Mouse (Mus musculus): Measurements from ENCODE around the gene Timp1. TPM values are rescaled to one million over a fixed set of nuclear protein-coding genes. Genes with fewer than 3 reads are reported as not detected.
A peak's percentile ranks its signal among the peaks of the same experiment; 100 is the strongest.

Timp1 gene
- polyA plus RNA-seq (2012; rRNA removed), result 14.6 and 15.3 TPM in 2 replicates

- Histone ChIP-seq H3K4me3 (replicated peaks; ENCODE audit: extremely low read depth, low read depth, low read length) (peak within 1 kb of the TSS; percentile 32), H3K4me1 (ENCODE audit: control insufficient read depth, insufficient read depth, low read length) (no peaks in the 10 kb centered on the region; the same call in 1 of the 2 replicates)
- TF ChIP-seq POLR2A (IDR thresholded peaks at IDR 0.05; ENCODE audit: borderline replicate concordance, extremely low read depth, low read depth, low read length), result no peak
- WGBS, result 28% methylated on average over 18 of the region's 18 CpGs
- no peak for DNase-seq
These were observed at the start of gene Timp1 for GRCm38 (mm10) chrX:20869962-20870513. Gene Timp1, plus strand, starts transcription at chrX:20870166.

GRCm38 (mm10) chrX:20828934-20829333, 41.0 kb upstream of the Timp1 start:
- no peak overlapping the region for H3K4me3 ChIP-seq (replicated peaks; ENCODE audit: extremely low read depth, low read depth, low read length)
- WGBS, result 23% methylated on average over 5 of the region's 5 CpGs
- DNase-seq, result peak; percentile 14
- TF ChIP-seq CTCF (IDR thresholded peaks at IDR 0.05; ENCODE audit: insufficient read depth, low read length) (no peak), POLR2A (IDR thresholded peaks at IDR 0.05; ENCODE audit: borderline replicate concordance, extremely low read depth, low read depth, low read length) (no peak)
- no peaks in the 10 kb centered on the region for H3K4me1 ChIP-seq (ENCODE audit: control insufficient read depth, insufficient read depth, low read length)

- WGBS, result 77% methylated on average over 3 of the region's 3 CpGs
- TF ChIP-seq CTCF (IDR thresholded peaks at IDR 0.05; ENCODE audit: insufficient read depth, low read length) (no peak), POLR2A (IDR thresholded peaks at IDR 0.05; ENCODE audit: borderline replicate concordance, extremely low read depth, low read depth, low read length) (no peak)
- no peak for DNase-seq
- Histone ChIP-seq H3K4me1 (ENCODE audit: control insufficient read depth, insufficient read depth, low read length) (peaks cover 5% of the 10 kb centered on the region; the same call in 1 of the 2 replicates), H3K4me3 (replicated peaks; ENCODE audit: extremely low read depth, low read depth, low read length) (no peak overlapping the region)
These were observed 22.7 kb upstream of the Timp1 start for GRCm38 (mm10) chrX:20847232-20847631.

- TF ChIP-seq POLR2A (IDR thresholded peaks at IDR 0.05; ENCODE audit: borderline replicate concordance, extremely low read depth, low read depth, low read length), result no peak
- no peak for TF ChIP-seq CTCF (IDR thresholded peaks at IDR 0.05; ENCODE audit: insufficient read depth, low read length)
- DNase-seq, result no peak
- Histone ChIP-seq H3K4me1 (ENCODE audit: control insufficient read depth, insufficient read depth, low read length) (peaks cover 5% of the 10 kb centered on the region; the same call in 1 of the 2 replicates), H3K4me3 (replicated peaks; ENCODE audit: extremely low read depth, low read depth, low read length) (no peak overlapping the region)
- 33% methylated on average over 2 of the region's 2 CpGs for WGBS
These were observed 22.1 kb upstream of the Timp1 start for GRCm38 (mm10) chrX:20847816-20848215.

GRCm38 (mm10) chrX:20848256-20848984, 21.5 kb upstream of the Timp1 start:
- 29% methylated on average over 42 of the region's 42 CpGs for WGBS
- H3K4me1 ChIP-seq (ENCODE audit: control insufficient read depth, insufficient read depth, low read length), result peaks cover 5% of the 10 kb centered on the region; the same call in 1 of the 2 replicates
- TF ChIP-seq CTCF (IDR thresholded peaks at IDR 0.05; ENCODE audit: insufficient read depth, low read length), result no peak
- peak; percentile 90; the same call in 1 of the 2 replicates for TF ChIP-seq POLR2A (IDR thresholded peaks at IDR 0.05; ENCODE audit: borderline replicate concordance, extremely low read depth, low read depth, low read length)
- DNase-seq, result peak; percentile 76
- peak overlapping the region; percentile 93 for H3K4me3 ChIP-seq (replicated peaks; ENCODE audit: extremely low read depth, low read depth, low read length)

GRCm38 (mm10) chrX:20853794-20854193, 16.2 kb upstream of the Timp1 start:
- WGBS, result 81% methylated on average over 7 of the region's 7 CpGs
- Histone ChIP-seq H3K4me1 (ENCODE audit: control insufficient read depth, insufficient read depth, low read length) (peaks cover 5% of the 10 kb centered on the region; the same call in 1 of the 2 replicates), H3K4me3 (replicated peaks; ENCODE audit: extremely low read depth, low read depth, low read length) (no peak overlapping the region)
- DNase-seq, result no peak
- no peak for TF ChIP-seq CTCF (IDR thresholded peaks at IDR 0.05; ENCODE audit: insufficient read depth, low read length)
- TF ChIP-seq POLR2A (IDR thresholded peaks at IDR 0.05; ENCODE audit: borderline replicate concordance, extremely low read depth, low read depth, low read length), result no peak

GRCm38 (mm10) chrX:20861453-20862104, 8.4 kb upstream of the Timp1 start:
- TF ChIP-seq CTCF (IDR thresholded peaks at IDR 0.05; ENCODE audit: insufficient read depth, low read length) (no peak), POLR2A (IDR thresholded peaks at IDR 0.05; ENCODE audit: borderline replicate concordance, extremely low read depth, low read depth, low read length) (no peak)
- no peak for DNase-seq
- H3K4me1 ChIP-seq (ENCODE audit: control insufficient read depth, insufficient read depth, low read length), result peaks cover 2% of the 10 kb centered on the region
- 48% methylated on average over 5 of the region's 5 CpGs for WGBS
- H3K4me3 ChIP-seq (replicated peaks; ENCODE audit: extremely low read depth, low read depth, low read length), result no peak overlapping the region

- TF ChIP-seq CTCF (IDR thresholded peaks at IDR 0.05; ENCODE audit: insufficient read depth, low read length) (no peak), POLR2A (IDR thresholded peaks at IDR 0.05; ENCODE audit: borderline replicate concordance, extremely low read depth, low read depth, low read length) (no peak)
- no peak for DNase-seq
- H3K4me1 ChIP-seq (ENCODE audit: control insufficient read depth, insufficient read depth, low read length), result peaks cover 2% of the 10 kb centered on the region
- 45% methylated on average over 29 of the region's 29 CpGs for WGBS
- H3K4me3 ChIP-seq (replicated peaks; ENCODE audit: extremely low read depth, low read depth, low read length), result no peak overlapping the region
These were observed 7.6 kb upstream of the Timp1 start for GRCm38 (mm10) chrX:20862105-20863065.

Data from lung, adult 2 months (tissue).